Mouse (Mus musculus) frontal cortex, postnatal 10 days (tissue): ENCODE measurements around the gene Elf2.

Source experiments
- DNase-seq, 2 experiments: peaks; one replicate each; pipeline ENCODE4 v3.0.0; 2022; ENCODE audit warnings: low spot score in 2 of 2, mixed read lengths in 1 of 2

Elf2 gene

DNA sequence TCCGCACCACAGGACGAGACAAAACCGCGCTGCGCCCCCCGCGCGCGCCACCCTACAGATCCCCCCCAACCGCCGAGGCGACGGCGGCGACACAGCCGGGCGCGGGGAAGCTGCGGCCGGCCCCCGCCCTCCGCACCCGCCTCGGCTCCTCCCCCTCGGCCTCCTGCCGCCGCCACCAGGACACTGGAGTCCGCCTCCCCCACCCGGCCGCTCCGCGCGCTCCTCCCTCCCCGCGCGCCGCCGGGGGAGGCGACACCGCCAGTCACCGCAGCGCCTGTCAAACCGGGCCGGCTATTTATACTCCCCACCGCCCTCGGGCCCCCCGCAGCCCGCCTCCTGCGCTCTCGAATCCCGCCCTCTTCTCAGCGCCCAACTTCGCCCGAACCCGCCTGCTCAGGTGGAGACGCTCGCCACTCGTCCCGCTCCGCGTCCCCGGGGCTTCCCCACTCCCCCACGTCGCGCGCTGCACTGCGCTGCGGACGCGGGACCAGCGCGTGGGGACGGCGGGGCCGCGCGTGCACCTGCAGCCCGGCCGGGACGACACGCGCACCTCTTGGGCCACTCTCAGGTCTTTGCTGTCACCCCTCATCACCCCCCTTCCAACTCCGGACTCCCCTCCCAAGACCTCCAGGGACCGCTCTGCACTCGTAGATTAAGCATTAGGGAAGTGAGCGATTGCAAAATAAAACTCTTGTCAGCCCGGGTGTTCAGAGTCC, at the start of gene Elf2:
Elf2 (minus strand) TSS at position 112 of the 716 bp plus-strand sequence.
- DNase-seq, result peak; percentile 67 to 76

DNA sequence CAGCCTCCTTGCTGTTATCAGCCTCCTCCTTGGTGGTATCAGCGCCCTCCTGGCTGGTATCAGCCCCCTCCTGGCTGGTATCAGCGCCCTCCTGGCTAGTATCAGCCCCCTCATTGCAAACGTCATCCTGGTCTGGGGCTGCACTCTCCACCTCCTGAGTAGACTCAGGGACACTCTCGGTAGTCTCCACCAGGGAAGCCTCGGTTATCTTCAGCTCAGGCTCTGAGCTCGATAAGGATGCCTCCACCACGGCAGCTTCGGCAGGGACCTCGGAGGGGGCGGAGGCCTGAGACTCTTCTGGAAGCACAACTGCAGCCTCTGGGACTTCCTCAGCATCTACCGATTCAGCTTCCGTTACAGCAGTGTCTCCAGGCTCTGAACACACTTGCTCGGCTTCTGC, 48.4 kb upstream of the Elf2 start:
- DNase-seq, result no peak

DNA sequence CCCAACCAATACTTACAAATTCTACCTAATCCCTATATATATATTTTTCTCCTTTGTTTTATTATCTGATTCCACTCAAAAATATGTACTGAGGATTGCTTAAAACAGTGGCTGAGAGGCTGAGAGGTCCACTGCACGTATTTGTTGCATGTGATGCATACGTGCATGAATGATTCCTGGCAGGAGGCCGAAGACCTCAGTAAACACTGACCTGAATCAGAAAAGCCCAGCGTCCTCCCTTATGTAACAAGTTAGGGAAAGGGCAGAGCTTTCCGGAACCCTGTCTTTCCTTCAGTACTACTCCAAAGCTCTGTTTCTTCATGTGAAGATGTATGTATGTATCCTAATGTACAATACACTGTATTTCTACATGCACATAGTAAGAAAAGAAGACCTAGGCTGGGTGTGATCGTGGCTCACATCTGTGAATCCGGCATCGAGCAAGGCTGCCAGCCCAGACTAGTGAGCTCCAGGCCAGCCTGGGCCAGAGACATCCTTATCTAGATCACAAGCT, 47.5 kb upstream of the Elf2 start:
- no peak for DNase-seq

DNA sequence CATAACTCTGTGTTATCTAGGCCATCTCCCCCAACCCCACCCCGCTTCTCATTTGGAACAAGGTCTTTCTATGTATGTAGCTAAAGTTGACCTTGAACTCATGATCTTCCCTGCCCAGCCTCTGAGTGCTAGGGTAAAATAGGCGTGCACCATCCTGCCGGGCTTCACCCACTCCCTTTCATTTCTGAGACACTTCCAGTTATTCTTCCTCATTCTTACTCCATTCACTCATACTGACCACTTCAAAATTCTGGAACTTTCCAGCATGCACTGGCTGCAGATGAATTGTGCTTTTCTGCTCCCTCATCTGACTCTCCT, 46.6 kb upstream of the Elf2 start:
- no peak for DNase-seq

DNA sequence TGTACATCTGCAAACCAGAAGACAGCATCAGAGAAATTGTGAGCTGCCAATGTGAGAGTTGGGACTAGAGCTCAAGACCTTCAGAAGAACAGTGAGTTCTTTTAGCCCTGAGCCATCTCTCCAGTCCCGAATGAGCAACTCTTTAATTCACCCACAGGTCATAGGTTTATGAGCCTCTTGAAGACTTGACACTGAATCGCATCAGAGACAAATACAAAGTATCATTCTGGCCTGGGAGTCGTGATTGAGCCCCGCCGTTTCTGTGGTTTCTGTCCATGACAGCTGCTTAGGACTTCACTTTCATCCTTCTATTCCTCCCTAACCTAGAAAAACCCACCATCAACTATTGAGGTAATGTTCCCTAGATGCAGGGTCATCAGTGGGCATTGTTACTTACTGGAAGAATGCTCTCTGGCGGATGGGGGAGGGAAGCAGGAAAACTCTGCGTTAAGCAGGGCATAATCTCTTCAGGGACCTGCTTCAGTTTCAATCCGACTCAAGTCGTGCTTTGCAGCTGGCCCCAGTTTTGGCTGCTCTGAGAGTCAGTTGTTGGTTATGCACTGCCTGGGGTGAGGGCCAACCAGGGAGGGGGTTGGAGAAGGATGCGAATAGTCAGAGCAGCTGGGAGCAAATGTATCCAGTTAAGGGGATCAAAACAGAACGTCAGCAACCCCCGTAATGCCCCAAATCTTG, 46.1 kb upstream of the Elf2 start:
- no peak for DNase-seq

DNA sequence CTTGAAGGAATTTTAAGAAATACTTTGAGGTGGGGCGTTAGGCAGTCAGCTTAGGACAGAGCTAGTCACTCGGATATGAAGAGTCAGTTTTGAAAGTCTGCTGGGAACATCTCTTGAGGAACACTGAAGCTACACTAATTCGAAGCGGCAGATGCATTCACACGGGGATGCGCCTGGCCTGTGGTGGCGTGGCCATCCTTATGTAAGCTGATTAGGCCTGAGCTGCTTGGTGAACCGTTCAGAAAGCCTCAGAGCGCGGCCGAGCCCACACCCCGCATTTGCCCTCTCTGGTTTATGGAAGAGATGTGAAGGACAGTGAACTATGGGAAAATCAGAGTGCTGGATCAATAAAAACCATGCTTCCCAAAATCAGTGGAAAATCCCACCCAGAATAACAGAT, 42.9 kb upstream of the Elf2 start:
- no peak for DNase-seq

DNA sequence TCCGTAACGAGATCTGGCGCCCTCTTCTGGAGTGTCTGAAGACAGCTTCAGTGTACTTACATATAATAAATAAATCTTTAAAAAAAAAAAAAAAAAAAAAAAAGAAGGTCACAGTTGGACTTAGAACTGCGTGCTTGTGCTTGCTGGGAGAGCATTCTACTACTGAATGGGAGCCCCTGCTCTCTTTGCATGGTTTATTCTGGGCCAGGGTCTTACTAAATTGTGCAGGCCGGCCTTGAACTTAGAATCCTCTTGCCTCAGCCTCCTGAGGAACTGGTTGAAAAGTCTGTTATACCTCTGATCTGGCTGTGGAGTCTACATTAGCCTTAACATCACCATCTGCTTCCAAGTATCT, 40.2 kb upstream of the Elf2 start:
- DNase-seq, result no peak

DNA sequence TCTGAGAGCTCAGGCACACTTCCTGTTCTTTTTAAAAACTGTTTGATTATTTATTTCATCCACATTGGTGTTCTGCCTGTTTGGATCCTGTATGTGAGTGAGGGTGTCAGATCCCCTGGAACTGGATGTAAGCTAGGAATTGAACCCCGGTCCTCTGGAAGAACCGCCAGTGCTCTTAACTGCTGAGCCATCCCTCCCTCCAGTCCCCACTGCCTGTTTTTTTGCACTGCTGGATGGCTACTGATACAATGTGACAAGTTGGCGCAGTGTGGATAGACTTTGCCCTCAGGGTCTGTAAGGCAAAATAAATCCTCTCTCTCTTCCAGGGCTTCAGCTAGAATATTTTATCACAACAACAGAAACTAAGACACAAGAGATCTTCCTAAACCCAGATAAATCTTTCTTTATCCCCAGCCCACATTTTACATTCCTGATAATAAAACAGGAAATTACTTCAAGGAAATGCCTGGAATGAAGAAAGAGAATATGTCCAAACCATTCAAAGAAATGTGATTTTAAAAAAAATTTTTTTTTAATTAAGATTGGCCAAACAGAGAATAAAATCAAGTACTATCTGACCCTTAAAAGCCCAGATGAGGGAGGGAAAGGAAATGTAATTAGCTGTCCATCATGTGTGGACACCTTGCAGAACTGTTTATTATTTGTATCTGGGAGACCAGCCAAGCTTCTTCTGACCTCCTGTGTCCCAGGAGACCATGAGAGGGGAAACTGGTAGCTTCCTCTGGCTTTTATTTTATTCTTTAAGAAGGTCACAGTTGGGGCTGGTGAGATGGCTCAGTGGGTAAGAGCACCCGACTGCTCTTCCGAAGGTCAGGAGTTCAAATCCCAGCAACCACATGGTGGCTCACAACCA, 39.6 kb upstream of the Elf2 start:
- no peak for DNase-seq

DNA sequence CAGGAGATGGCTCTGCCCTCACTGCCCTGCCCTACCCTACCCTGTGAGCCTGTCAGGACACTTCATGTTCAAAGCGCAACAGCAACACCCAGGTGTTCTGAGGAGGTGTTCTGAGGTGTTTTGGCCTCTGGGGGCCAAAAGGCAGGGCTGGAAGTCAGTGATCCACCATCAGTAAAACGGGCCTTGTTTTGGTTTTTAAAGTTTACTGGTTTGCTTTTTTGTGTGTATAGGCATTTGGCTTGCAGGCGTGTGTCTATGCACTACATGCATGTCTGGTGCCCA, 38.1 kb upstream of the Elf2 start:
- DNase-seq, result no peak

DNA sequence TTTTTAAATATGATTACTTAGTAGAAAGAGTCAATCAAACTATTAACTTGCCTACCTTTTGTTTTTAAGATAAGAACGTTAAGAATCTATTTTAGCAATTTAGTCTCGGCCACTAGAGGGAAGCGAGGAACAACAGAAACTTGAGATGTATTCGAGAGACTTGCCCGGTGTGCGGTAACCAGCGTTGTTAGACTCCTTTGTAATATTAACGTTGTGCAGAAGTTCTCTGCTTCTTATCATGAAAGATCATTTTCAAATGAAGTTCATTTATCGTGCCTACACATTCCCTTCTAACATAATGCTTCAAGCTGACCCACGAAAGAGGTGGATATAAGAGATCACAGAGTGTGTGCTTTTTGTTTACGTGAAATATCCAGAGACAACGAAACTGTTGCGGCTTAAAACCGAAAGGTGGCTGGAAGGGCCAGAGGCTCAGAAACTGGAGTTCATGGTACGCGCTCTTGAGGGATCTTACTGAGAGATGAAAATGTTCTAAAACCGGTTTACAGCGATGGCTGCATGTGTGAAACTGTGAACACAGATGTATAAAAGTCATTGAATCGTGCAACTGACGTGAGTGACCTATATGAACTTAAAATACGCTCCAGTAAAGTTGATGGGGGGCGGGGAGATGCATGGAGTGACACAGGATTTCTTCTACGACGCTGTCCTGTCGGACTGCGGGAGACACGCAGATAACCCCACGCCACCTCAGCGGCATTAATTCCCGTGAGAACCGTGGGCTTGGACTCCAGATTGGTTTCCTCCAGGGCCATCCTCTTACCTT, 37.6 kb upstream of the Elf2 start:
- no peak for DNase-seq

DNA sequence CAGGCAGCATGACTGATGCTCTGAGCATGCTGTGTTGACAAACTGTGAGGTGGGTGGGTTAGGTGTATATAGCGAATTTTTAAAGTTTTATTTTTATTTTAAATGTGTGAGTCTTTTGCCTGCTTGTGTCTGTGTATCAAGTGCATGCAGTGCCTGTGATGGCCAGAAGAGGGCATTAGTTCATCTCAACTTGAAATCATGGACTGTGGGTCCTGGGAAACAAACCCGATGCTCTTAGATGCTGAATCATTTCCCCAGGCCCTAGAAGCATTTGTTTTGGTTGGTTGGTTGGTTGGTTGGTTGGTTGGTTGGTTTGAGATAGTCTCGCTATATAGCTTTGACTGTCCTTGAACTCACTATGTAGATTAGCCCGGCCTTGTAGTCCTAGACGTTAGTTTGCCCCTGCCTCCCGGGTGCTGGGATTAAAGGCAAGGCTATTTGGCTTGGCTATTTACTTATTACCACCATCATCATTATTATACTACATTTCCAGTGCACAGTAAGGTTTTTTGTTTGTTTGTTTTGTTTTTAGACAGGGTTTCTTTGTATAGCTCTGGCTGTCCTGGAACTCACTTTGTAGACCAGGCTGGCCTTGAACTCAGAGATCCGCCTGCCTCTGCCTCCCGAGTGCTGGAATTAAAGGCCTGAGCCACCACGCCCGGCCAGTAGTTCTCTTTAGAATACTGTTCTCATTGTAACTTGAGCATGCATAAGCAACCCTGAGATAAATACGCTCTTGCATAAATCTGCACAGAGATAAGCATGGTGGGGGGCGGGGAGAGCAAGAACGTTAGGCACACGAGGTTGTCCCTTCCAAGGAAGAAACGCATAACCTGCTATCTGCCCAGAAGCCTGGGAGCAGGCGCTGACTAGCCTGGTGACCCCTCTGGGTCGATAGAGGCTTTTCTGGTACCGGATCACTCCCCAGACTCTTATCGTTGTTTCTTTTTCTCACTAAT, 35.1 kb upstream of the Elf2 start:
- peak in 1 of 2 experiments; percentile 26 for DNase-seq

DNA sequence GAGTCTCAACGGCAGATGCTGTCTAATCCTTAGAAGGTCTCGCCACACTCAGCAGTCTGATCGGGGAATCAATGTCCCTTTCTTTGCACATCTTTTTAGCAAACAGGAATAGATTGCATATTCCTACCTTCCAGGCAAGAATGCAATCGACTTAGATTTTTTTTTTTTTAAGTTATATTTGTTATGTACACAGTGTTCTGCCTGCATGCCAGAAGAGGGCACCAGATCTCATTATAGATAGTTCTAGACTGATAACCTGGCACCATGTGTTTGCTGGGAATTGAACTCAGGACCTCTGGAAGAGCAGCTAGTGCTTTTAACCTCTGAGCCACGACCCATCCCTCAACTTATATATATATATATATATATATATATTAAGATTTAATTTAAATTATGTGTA, 33.1 kb upstream of the Elf2 start:
- no peak for DNase-seq

DNA sequence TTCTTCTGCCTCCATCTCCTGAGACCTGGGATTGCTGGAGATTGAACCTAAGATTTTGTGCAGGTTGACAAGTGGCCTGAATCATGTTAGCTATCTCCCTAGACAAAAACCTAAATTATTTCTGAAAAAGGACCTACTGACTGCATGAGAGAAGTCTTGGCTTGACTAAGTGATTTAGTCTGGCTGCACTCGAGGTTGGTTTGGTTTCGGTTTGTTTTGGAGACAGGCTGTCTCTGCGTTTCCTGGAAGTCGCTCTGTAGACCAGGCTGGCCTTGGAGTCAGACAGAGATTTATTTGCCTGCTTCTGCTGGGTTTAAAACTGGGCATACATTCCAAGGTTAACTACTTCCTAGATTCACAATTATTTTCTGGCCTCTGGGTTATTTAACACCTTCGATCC, 32.4 kb upstream of the Elf2 start:
- no peak for DNase-seq

DNA sequence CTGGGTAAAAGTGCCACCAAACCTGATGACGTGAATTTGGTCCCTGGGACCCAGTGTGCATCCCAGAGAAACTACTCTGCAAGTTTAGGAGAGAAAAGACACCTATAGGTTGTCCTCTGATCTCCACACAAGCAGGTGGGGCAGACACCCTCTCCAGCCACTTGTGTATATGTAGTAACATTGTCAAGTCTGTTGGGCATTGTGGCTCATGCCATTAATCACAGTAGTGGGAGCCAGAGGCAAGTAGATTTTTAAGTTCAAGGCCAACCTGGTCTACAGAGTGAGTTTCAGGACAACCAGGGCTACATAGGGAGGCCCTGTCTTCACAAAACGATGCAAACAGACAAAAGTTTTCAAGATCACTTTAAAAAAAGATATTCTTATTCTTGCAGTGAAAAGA, 31.4 kb upstream of the Elf2 start:
- no peak for DNase-seq

DNA sequence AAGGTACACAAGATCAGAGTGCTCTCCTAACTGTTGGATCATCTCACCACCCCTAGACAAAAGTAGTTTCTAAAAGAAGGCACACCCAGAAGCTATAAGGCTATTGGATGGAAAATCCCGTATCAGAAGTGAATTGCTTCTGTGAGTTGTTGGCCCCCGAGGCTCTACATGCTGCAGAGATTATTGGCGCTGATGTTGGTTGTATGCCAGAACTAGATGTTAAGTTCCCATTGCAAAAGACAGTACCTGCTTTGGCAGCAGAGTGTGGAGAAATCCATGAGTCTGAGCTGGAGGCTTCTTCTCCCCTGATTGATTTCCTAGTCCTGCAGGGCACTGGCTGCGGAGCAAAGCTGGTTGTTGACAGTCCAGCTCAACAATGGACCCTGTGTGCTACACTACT, 27.5 kb upstream of the Elf2 start:
- DNase-seq, result no peak

DNA sequence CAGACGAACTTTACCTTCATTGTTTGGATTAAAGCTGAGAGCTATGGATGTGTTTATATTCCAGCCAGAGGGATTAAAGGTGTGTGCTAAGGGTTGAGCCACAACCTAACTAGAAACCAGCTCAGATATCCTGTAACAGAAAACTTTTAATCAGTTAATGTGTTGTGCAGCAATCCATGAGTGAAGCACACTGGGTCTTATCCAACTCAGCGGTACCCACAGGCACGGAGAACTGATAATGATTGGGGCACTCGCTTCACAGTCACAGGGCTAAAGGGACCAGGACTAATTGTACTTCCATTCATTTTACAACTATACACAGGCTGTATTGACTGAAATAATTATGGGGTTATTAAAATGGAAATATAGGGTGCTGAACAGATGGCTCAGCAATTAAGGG, 26.5 kb upstream of the Elf2 start:
- no peak for DNase-seq

DNA sequence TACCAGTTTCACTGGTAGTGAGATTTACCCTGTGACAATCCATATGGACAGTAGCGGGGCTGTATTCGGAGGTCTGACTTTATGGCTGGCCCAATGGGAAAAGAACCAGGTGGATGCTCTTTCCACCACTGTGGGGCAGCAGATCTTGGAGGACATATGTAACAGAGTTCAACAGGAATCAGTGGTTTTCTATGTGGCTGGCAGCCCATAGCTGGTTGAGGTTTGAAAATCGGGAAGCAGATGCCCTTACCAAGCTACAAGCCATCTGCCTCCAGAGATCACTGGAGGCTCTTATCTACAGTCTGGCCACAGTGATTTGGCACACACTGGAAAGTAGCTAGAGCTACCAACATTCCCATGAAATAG, 25.0 kb upstream of the Elf2 start:
- DNase-seq, result no peak

DNA sequence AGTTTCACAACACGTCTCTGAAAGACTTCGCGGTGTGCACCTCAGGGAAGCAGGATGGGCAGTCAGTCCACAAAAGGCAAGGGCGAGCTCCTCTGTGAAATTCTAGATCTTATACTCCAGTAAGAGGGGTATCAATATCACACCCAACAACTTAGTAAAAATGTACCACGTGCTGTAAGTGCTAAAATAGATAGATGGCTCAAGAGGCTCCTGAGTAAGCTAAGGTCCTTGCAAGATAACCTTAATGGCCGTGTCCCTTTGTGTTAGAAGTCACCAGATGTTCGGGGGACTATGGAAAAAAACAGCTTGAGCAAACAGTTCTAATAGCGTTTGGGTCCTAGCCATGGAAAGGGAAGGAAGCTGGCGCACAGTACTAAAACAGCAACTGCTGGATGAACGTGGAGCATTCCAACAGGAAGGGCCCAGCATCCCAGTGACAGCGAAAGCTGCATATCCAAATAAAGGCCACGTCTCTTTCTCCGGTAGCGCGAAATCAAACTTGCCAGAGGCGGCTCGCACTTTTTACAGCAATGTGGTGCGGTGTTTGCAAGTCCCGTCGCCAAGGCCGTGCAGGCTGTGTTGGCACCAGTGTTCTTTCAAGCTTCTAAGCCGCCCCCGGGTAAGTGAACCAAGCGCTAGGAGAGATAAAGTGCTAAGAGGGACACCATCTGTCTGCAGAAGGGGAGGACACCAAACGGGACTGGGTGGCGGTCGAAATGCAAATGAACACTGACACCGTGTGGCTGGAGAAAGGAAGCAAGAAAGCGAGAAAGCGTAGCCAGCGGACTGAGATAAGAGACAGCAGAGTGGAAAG, 24.4 kb upstream of the Elf2 start:
- peak; percentile 77 to 79 for DNase-seq

DNA sequence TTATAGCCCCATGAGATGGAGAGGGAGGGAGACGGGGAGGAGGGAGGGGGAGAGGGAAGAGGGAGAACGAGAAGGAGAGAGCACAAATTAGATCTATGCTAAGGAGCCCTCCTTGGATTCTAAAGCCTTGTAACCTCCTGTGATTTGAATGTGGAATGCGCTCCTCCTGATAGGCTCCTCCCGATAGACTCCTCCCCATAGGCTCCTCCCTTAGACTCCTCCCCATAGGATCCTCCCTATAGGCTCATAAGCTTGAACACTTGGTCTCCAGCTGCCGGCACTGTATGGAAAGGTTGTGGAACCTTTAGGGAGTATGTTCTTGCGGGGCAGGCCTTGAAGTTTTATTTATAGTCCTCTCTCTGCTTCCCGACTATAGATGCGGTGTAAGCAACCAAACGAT, 20.6 kb upstream of the Elf2 start:
- no peak for DNase-seq
